Mouse (Mus musculus): ENCODE measurements around the gene Sh3bgr.

Gene Sh3bgr

DNA sequence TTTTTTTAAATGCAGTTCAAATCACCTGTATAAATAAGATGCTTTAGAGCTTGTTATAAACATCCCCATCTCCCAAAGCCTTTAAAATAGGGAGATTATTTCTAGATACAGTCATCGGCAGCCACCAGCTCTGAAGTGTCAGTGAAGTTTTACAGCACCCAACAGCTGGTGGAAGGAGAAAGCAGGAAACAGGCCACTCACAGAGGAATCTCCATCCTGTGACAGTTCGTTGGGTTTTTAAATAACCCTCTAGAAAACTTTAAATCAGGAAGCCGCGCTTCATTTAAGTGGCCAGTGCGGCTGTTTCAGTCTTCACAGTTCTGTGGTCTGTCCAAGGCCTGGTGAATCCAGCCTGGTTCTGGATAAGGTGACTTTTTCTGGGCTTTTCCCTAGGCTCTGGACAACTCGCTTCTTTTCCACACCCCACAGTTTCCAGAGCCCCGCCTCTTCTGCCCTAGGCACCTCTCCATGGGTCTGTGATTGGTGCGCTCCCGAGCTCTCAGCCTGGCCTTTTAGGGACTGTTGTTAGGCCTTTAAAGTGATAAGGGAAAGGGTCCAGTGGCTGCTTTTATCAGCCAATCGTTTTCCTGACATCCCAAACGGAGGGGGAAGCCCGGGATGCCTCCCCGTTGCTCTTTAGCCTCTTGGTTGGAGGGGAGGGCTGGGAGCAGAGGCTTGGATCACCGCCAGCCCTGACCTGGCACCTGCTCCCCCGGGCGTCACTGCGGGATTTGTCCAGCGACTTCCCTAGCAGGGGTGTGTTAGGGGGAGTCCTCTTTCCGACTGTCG lies at the start of gene Sh3bgr:
Gene Sh3bgr (plus strand): TSS at position 538 of the 789 bp plus-strand sequence.
- no peak for DNase-seq (ENCODE audit: low read depth, low spot score)

DNA sequence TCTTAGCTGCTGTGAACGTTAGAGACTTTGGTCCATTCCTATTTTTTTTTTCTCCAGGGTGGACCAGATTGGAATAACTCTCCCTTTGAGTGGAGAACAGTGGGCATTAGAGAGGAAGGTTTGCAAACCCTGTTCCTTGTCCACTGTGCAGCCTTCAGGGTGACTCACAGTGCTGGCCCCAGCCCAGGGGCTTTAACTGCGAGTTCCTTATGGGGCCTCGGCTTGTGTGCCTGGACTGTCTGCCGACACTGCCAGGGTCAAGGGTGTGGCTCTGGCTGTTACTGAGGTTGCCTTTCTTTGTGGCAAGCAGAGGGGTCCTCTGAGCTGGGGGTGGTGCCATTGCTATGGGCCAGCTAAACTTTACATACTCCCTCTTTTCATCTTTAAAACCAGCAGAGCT lies 49.3 kb upstream of the Sh3bgr start:
- no peak for DNase-seq (ENCODE audit: low read depth, low spot score)

DNA sequence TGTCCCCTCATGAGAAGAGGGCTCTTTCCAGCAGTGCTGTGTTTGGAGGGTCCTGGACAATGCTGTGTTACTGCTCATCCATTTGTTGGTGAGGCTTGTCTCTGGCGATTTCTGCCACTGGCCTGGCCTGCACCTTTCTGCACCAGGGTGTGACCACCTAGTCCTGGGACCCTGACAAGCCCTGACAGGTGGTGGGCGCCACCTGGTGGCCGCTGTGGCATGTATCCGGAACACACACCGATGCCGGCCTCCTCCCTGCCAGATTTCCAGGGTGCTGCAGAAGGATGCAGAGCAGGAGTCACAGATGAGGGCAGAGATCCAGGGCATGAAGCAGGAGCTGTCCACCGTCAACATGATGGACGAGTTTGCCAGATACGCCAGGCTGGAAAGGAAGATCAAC lies 48.7 kb upstream of the Sh3bgr start:
- DNase-seq (ENCODE audit: low read depth, low spot score) = no peak

DNA sequence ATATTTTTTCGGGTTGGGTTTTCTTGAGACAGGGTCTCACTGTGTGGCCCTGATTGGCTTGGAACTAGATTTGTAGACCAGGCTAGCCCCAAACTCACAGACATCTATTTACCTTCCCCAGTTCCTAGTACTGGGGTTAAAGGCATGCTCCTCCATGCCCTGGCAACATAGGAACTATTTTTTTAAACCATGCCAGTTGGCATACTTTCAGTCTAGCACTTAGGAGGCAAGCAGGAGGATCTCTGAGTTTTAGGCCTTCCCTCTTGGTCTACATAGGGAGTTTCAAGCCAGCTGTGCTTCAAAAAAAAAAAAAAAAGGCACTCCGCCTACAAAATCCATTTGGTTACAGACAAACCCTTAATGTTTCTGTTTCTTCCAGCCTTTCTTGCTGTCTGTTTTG lies 45.8 kb upstream of the Sh3bgr start:
- DNase-seq (ENCODE audit: low read depth, low spot score) = no peak

DNA sequence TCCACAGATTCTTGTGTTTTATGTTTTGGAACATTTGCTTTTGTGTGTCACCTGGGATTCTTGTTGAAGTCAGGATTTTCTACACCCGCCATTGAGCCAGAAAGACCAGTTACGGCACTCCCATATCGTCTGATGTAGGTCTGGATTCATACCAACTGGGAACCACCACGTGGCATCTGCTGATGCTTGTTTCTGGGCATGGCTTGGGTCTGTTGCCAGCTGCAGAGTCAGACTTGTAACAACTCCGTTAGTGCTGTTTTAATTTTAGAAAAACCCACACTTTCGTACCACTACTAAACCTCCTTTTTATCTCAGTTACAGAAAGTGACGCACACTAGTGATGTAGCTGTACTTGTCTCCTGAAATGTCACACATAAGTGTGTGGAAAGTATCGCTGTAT lies 44.2 kb upstream of the Sh3bgr start:
- DNase-seq (ENCODE audit: low read depth, low spot score) = no peak

DNA sequence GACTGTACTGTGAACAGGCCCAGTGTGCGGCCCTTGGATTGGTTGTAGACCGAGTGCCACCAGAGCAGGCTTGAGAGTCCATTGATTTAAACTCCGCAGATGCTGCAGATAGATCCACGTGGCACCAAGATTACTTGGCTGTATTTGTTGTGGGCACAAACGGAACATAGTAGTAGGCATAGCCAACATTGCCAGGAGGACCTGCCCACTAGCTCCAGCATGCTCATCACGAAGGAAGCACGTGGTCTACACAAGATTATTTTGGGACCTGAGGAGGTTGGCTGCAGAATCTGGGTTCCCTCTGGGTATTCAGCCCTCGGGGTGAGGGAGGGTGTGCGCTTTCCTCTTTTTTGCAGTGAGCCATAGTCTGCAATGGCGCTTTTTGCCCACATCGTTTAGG lies 43.1 kb upstream of the Sh3bgr start:
- DNase-seq (ENCODE audit: low read depth, low spot score) = no peak

DNA sequence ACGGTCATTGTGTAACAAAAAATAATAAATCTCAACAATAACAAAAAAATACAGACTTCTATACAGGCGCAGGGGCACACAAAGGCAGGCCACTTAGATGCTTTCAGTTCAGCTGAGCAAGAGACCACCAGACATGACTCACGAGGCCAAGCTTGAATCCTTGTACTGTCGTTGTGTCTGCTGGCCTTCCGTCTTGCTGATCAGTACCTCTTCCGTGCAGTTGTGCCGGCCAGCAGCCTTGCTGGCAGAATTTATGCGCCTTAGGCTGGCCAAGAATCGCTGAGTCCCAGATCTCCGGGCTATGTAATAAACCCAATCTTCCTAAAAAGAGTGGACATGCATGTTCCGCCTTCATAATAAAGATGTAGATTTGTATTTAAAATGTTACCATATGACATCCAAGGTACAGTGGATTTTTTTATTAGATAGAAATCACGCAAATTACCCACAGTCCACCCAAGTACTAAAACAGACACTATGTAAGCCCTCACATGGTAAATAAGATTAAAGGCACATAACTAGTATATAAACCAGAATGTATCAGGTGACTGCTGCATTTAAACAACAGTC lies 41.7 kb upstream of the Sh3bgr start:
- DNase-seq (ENCODE audit: low read depth, low spot score) = no peak

DNA sequence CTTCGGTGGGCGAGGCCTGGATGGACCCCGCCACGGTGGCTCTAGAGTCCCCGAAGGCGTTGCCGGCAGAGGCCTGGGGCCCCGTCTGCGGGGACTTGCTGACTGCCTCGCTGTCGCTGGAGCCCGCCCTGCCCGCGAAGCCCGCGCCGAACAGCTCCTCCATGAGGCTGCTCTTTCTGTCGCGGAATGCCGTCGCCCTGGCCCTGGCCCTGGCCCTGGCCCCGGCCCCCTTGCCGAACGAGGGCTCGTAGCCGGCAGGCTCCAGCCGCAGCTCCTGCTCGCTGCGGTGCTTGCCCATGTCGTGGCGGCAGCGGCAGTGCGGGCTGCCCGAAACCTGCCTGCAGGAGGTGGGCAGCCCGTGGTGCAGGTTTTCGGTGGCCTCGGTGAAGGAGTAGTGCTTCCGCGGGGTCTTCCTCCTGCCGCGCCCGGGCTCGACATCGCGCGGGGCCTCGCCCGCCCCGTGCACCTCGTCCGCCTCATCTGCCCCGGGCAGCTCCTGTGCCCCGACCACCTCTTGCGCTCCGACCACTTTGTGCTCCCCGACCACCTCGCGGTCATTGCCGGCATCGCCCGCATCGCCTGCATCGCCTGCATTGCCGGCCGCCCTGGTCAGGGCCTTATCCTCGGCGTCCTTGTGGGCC lies 41.0 kb upstream of the Sh3bgr start:
- peak; percentile 60 for DNase-seq (ENCODE audit: low read depth, low spot score)

DNA sequence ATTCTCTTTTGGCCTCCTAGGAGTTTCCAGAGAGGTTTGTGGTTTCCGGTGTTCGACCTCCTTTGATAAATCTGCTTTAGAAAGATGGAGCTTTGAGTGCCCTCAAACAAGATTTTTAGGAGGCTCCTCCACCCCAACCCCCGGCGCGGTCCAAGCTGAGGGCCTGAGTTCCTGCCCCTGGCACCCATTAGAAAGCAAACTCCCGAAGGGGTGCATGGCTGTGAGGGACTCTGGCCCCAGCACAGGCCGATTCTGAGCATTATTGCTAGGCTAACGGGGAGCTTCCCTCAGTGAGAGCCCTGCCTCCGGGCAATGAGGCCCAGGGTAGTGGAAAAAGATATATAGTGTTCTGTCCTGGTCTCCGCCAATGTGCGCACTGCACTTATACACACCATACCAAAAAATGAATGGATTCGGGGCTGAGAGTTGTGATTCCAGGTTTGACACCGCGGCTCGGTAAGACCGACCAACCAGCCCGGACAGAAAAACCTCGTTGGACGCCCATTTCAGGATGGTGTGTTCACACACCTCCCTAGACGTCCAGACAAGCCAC lies 40.4 kb upstream of the Sh3bgr start:
- no peak for DNase-seq (ENCODE audit: low read depth, low spot score)

DNA sequence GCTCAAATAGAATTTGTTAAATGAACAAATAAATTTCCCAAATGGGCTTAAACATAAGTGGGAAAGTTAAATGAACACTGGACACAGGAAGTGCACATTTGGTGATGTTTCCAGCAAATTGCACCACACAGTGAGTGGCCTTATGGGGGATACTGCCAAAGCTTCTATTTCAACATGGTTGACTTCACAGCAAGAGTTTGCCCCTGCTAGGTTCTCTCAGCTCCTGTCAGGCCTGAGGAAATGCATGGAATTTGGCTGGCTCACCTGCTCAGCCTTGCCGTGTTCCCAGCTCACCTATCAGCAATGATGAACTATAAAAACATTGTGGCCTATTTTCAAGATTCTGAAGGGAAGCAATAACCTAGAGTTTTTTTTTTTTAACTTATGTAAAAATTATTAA lies 39.3 kb upstream of the Sh3bgr start:
- DNase-seq (ENCODE audit: low read depth, low spot score) = no peak

DNA sequence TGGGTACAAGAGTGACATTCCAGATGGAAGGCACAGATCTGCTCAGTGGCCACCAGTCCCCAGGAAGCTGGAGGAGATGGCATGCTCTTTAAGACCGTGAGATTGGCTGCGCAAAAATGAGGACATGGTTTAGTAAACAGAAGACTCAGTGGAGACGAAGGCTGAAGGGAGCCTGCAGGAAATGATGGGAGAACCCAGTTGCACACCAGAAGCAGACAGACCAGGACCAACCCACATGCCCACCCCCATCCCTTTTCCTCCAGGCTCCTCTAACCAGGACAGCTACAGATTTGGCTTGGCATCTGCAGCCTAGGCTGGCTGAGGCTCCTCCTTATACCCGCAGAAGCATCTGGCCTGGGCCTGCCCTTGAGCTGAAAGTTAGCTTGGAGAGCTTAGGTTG lies 38.9 kb upstream of the Sh3bgr start:
- no peak for DNase-seq (ENCODE audit: low read depth, low spot score)

DNA sequence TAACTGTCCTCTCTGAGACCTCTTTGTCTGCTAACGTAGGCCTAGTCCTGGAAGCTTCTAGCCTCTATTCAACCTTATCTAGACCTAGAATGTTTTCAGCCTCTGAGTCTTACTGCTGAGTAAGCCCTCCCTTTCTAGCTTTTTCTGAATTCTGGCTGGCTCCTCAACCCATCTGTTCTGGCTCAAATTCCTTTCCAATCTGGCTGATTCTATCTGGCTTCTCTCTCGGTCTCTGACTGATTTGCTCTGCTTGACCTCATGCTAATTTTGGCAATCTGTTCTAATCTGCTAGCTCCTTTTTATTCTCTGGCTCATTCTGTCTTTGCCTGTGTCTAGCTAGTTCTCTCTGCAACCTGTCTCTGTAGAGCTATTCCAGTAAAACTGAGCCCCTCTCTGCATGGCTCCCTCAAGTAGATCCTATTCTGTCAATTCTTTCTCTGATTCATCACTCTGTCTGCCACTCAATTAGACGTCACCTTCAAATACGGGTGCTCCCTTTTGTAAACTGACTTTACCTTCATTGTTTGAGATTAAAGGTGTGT lies 34.5 kb upstream of the Sh3bgr start:
- DNase-seq (ENCODE audit: low read depth, low spot score) = no peak

DNA sequence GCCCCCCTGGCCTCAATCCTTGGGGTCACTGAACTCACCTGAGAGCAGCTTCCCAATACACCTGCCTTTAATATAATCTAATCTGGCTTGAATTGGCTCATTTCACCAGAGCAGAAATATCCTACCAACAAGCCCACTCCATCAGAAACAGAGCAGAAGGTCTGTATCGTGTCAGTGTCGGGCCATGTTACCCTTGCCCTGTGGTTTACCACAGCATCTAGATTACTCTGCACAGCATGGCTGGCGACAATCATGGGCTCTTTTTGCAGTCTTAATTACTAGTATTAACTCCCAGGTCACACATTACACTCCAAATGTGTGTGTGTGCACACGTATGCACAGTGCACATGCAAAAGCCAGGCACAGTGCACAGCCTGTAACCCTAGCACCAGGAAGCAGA lies 31.4 kb upstream of the Sh3bgr start:
- no peak for DNase-seq (ENCODE audit: low read depth, low spot score)

DNA sequence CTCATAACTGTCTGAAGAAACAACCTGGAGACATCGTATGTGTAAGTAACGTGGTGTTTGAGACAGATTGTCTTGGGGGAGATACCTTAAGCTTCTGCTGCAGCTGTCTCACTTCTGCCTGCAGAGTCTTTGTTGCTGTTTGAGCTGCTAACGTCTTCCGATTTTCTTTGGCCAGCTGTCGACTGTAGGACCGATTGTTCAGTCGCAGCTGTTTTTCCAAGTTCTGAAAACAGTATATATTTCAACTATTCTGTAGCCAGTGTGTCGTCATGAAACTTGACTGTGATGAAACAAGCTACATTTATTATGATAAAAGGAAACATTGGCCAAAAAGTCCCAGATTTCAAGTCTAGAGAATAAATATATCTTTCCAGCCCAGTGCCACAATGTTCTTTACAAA lies 26.6 kb upstream of the Sh3bgr start:
- no peak for DNase-seq (ENCODE audit: low read depth, low spot score)

DNA sequence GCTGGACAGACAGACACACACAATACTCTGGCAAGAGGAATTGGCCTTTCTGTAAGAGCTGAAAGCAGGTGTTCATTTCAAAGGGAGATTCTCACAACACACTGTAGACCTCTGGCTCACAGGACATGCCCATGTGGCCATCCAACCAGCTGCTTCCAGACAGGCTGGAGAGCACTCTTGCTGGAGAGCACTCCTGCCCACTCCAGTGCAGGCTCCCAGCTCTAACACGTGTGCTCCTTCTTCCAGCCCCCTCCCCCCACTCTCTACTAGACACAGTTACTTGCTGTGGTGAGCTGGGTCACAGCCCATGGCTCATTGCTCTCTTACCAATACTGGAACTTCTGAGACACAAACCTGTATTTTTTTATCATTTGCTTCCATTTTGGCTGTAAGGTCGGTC lies 24.9 kb upstream of the Sh3bgr start:
- DNase-seq (ENCODE audit: low read depth, low spot score) = no peak

DNA sequence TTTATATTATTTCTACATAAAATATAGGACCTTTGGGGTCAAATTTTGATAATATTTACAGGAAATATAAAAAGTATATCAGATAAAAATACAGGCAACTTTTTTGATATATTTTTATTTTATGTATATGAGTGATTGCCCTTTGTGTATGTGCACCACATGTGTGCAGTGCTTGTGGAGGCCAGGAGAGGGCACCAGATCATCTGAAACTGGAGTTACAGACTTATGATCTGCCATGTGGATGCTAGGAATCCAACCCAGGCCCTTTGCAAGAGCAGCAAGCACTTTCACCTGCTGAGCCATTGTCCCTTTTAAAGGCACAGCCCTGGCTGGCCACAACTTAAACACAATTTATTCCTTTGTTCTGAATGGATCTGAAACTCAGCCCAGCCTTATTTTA lies 21.1 kb upstream of the Sh3bgr start:
- no peak for DNase-seq (ENCODE audit: low read depth, low spot score)

DNA sequence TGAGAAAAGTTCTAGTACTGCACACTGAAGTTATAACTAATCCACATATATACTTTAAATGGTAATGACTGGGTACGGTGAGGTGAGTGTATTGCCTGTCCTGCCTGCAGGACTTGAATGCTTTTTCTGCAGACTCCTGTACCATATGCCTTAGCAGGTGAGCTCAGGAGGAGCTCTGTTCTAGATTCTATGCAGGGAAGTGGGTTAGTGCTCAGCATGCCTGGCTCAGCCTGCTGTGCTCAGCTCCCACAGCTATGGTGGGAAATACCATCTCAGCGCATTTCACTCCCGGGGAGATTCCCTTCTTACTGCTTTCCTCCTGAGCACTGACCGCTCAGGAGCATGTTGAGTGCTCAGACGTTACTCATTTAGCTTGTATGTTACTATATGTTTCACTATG lies 12.6 kb upstream of the Sh3bgr start:
- DNase-seq (ENCODE audit: low read depth, low spot score) = no peak

DNA sequence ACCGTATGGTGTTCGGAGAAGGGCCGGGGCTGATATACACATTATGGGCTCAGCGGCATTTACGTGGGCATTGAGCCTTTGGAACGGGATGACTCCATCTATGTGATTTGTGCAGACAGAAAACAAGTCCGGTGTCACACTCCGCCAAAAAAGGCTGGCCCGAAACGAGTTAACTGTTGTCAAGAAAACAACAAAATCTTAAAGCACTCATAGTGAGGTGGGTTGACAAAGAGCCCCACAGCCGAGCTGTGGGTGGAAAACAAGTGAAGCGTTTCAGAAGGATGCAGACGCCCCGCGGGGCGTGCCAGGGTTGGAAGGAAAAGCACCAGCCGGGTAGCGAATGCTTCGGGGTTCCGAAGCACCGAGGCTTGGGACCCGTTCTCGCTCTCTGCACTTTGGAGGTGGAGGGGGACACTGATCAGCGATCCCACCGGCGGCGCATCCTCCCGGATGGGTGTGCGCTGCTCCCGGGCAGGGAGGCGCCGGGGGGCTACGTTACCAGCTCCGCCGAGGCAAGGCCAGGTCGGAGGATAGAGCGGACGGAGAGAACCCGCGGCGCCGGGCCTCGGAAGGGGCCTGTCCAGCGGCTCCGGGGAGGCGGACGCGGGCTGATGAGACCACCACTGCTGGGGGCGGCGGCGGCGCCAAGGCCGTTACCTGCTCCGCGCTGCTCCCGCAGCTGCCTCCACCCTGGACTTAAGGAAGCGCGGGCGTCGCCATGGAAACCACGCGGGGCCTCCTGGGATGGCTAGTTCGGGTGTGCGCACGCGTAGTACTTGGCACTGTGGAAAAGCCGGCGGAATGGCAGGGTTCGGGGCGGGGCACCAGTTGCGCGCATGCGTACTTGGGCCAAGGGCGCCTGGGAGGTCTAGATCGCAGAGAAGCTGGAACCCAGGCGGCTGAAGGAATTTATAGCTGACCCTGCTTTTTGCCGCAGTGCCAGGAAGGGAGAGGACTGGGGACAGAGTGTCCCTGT lies 8.4 kb upstream of the Sh3bgr start, which contains the start of gene Lca5l:
Gene Lca5l (minus strand): TSS at position 741 of the 976 bp plus-strand sequence.
- DNase-seq (ENCODE audit: low read depth, low spot score) = peak; percentile 99

DNA sequence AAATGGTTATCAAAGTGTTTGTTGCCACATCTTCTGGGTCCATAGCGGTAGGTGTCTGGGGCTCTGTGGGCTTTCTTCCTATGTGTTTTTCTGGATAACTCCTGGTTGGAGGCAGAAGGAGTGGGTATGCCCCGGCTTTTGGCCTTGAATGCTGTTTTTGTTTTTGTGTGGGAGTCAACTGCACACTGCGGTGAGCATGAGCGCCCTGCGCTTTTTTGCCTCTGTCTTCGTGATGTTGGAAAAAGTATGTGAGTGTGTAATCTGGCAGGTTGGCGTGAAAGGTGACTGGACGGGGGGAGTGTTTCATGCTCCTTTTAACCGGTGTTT lies 415 bp downstream of the Sh3bgr start:
- no peak for DNase-seq (ENCODE audit: low read depth, low spot score)

DNA sequence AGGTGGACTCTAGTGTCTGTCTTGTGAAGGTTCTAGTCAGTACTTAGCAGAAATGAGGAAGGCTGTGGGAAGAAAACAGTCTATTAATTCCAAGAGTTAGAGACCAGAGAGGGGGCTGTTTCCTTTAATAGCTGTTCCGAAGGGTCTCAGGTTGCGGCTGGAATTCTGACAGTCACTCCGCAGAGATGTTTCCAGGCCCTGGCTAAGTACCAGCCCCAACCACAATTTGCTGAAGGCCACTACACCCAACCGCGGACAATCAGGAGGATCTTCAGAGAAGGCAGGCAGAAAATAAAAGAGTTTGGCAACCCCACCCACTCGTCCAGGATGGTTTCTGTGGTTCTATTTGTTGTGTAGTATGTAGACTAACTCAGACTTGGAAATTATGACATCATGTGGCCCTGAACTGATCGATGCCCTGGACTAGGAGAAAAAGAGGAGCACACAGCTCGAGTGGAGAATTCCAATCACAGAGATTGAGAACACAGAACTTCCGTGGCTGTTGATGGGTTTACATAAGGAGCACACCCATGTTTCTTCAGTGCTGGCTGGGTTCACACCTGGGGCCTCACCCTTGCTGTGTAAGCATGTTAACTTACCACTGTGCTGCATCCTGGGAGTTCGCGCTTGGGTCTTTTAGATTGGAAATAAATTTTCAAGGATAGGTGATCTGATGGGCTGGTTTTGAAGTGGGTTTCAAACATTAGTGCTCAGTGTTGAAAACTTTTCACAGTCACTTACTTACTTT lies 1.4 kb downstream of the Sh3bgr start:
- no peak for DNase-seq (ENCODE audit: low read depth, low spot score)

DNA sequence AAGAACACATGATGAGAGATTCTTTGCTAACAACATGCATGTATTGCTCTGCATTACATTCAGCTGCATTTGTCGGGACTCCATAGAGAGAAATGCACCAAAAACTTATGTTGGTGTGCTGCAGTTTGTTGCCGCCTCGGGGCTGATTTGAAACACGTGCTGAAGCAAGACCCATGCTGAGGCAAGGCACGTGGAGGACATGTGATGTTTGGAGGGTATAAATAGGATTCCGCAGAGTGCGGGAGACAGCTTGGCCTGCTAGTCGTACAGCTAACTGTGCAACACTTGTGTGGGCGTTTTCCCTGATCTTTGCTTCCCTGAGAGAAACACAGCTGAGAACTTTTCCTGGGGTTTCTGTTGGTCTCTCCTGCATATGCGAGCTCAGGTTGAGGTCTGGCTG lies 9.5 kb downstream of the Sh3bgr start:
- DNase-seq (ENCODE audit: low read depth, low spot score) = no peak

Data from embryo, embryonic 11.5 days (tissue).